Comparison of ENCODE assay signal across 12 mouse cellular contexts in the genomic region with DNA sequence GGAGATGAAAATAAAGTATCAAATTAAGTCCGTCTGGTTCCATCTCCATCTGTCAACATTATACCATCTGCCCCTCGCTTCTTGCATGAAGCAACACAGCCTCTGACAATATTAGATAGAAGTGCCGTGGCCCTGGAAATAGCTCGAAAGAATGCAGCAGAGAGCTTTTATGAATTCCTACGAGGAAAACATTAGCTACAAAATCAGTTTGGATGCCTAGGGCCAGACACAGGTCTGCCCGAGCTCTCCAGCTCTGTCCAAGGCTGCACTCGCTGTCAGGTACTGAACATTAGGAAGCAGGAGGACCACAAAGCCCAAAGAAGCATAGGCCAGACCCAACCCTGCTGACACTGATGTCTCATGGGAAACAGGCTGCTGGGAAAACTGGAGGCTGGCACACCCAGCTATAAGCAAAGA.
DNase-seq lines count a peak whose midpoint lies in the region; ATAC-seq and TF ChIP-seq lines count a peak whose summit lies in the region.
"Had no signal": no experiment of that assay in that cellular context is flagged by ENCODE, and none has a peak within 500 bp of the region (broad histone marks: within the 10 kb centered on the region; RNA-seq: fewer than 3 reads in every experiment).

No protein-coding gene starts in this region.

- no peak overlapping the region for H3K27ac ChIP-seq in lung, postnatal 0 days (ENCODE audit: low read length)
- H3K27ac ChIP-seq in heart, embryonic 12.5 days (ENCODE audit: poor library complexity, severe bottlenecking), result no peak overlapping the region
- H3K27ac ChIP-seq: embryonic facial prominence, embryonic 10.5 days; heart, embryonic 13.5 days; liver, embryonic 12.5 days had no signal

- peaks cover 40% of the 10 kb centered on the region for H3K9me3 ChIP-seq in lung, postnatal 0 days (ENCODE audit: low read length)
- peaks cover 74% of the 10 kb centered on the region for H3K9me3 ChIP-seq in heart, embryonic 12.5 days (replicated peaks)

- no peaks in the 10 kb centered on the region for H3K4me1 ChIP-seq in lung, postnatal 0 days (ENCODE audit: insufficient read depth, low read depth, low read length)
- H3K4me1 ChIP-seq in heart, embryonic 12.5 days (replicated peaks), result no peaks in the 10 kb centered on the region
- H3K4me1 ChIP-seq: embryonic facial prominence, embryonic 10.5 days; liver, embryonic 12.5 days had no signal

- WGBS in lung, postnatal 0 days, result 75% methylated on average over 7 of the region's 7 CpGs
- WGBS in heart, embryonic 12.5 days, result 71% methylated on average over 7 of the region's 7 CpGs

- ATAC-seq in lung, postnatal 0 days, result no peak
- ATAC-seq in heart, embryonic 12.5 days (ENCODE audit: insufficient number of reproducible peaks, low FRiP score), result no peak
- ATAC-seq: liver, embryonic 12.5 days had no signal

- no peak overlapping the region for H3K9ac ChIP-seq in lung, postnatal 0 days (replicated peaks; ENCODE audit: low read depth)
- no peak overlapping the region for H3K9ac ChIP-seq in heart, embryonic 12.5 days
- H3K9ac ChIP-seq: heart, embryonic 13.5 days; liver, embryonic 12.5 days had no signal

- H3K4me3 ChIP-seq in lung, postnatal 0 days (ENCODE audit: low read depth, low read length), result no peak overlapping the region
- no peak overlapping the region for H3K4me3 ChIP-seq in heart, embryonic 12.5 days
- H3K4me3 ChIP-seq: embryonic facial prominence, embryonic 10.5 days; heart, embryonic 13.5 days; liver, embryonic 12.5 days had no signal

- no peaks in the 10 kb centered on the region for H3K27me3 ChIP-seq in lung, postnatal 0 days (replicated peaks; ENCODE audit: insufficient read depth, low read length)
- no peaks in the 10 kb centered on the region for H3K27me3 ChIP-seq in heart, embryonic 12.5 days (replicated peaks)
- H3K27me3 ChIP-seq: heart, embryonic 13.5 days; liver, embryonic 12.5 days had no signal

- DNase-seq in cerebellum, adult 18-20 months, result peak; percentile 16 to 25
- no peak for DNase-seq in cerebellum, adult 11 months
- DNase-seq in brain, adult 2 months (ENCODE audit: low read depth, low spot score), result peak; percentile 94
- peak; percentile 55 to 85 for DNase-seq in frontal cortex, postnatal 36 days (ENCODE audit: low spot score in 2 of 2)
- peak; percentile 63 to 85 for DNase-seq in left cerebral cortex, adult 9 months (ENCODE audit: low spot score in 2 of 2)
- DNase-seq in lung, postnatal 0 days (ENCODE audit: low spot score), result no peak
- no peak for DNase-seq in kidney, postnatal 10 days
- DNase-seq: kidney, postnatal 25 days had no signal

- H3K36me3 ChIP-seq in lung, postnatal 0 days (ENCODE audit: insufficient read depth, low read length), result no peaks in the 10 kb centered on the region
- no peaks in the 10 kb centered on the region for H3K36me3 ChIP-seq in heart, embryonic 12.5 days
- H3K36me3 ChIP-seq: embryonic facial prominence, embryonic 10.5 days; heart, embryonic 13.5 days; liver, embryonic 12.5 days had no signal

- TF ChIP-seq CTCF in lung, postnatal 0 days (IDR thresholded peaks at IDR 0.05), result no peak

- H3K4me2 ChIP-seq in lung, postnatal 0 days (replicated peaks; ENCODE audit: low read depth, low read length), result no peak overlapping the region
- no peak overlapping the region for H3K4me2 ChIP-seq in heart, embryonic 12.5 days
- H3K4me2 ChIP-seq: heart, embryonic 13.5 days; liver, embryonic 12.5 days had no signal

- no peak for TF ChIP-seq EP300 in lung, postnatal 0 days (IDR thresholded peaks at IDR 0.05)

Comparison
In these comparisons a context has a peak if more than half of its experiments do, and no peak if none do; other contexts are left out.
1. DNase-seq: peak in cerebellum, adult 18-20 months (2 of 2), brain, adult 2 months (single experiment), frontal cortex, postnatal 36 days (2 of 2) and left cerebral cortex, adult 9 months (2 of 2); none in cerebellum, adult 11 months (single experiment), lung, postnatal 0 days (single experiment) and kidney, postnatal 10 days (single experiment).